Comparison of ENCODE assay signal across 11 mouse cellular contexts in genomic region chr1:106148386-106149380, GRCm38 (mm10). TPM values are rescaled to one million over a fixed set of nuclear protein-coding genes. Genes with fewer than 3 reads are reported as not detected.
A peak's percentile ranks its signal among the peaks of the same experiment; 100 is the strongest.
DNase-seq lines count a peak whose midpoint lies in the region; ATAC-seq lines count a peak whose summit lies in the region.
"Had no signal": no experiment of that assay in that cellular context is flagged by ENCODE, and none has a peak within 500 bp of the region (broad histone marks: within the 10 kb centered on the region; RNA-seq: fewer than 3 reads in every experiment).

No protein-coding gene starts in this region.

- ATAC-seq in hindbrain, embryonic 14.5 days (ENCODE audit: low FRiP score), result 0 out of 2 replicates have a peak, but pooled peaks have one; percentile 19

- H3K4me1 ChIP-seq in hindbrain, embryonic 14.5 days (replicated peaks; ENCODE audit: control insufficient read depth, insufficient read depth, low read length), result no peaks in the 10 kb centered on the region
- H3K4me1 ChIP-seq: embryonic facial prominence, embryonic 12.5 days; limb, embryonic 15.5 days had no signal

- DNase-seq in cerebellum, adult 9-11 months, result peak; percentile 10
- no peak for DNase-seq in cerebellum, adult 11-12 months
- peak; percentile 27 for DNase-seq in retina, postnatal 1 day
- DNase-seq in retina, embryonic 14.5 days (ENCODE audit: low spot score), result no peak
- DNase-seq in hindbrain, embryonic 14.5 days (ENCODE audit: low spot score), result peak; percentile 28
- peak; percentile 74 for DNase-seq in splenic B cell, adult 2 months (ENCODE audit: low read depth, low spot score)
- no peak for DNase-seq in testis, postnatal 14 days (ENCODE audit: low spot score)
- no peak for DNase-seq in embryo, embryonic 10 days (ENCODE audit: low spot score)

- H3K36me3 ChIP-seq in hindbrain, embryonic 14.5 days (replicated peaks; ENCODE audit: control insufficient read depth, insufficient read depth), result no peaks in the 10 kb centered on the region
- H3K36me3 ChIP-seq in splenic B cell, adult 2 months (ENCODE audit: control insufficient read depth, insufficient read depth, low read length, poor library complexity, severe bottlenecking), result no peaks in the 10 kb centered on the region
- H3K36me3 ChIP-seq: embryonic facial prominence, embryonic 12.5 days; limb, embryonic 15.5 days had no signal

- H3K9me3 ChIP-seq in hindbrain, embryonic 14.5 days (ENCODE audit: control insufficient read depth, low read length), result no peaks in the 10 kb centered on the region
- H3K9me3 ChIP-seq: embryonic facial prominence, embryonic 12.5 days; limb, embryonic 15.5 days had no signal

- H3K4me2 ChIP-seq in hindbrain, embryonic 14.5 days (replicated peaks), result no peak overlapping the region; the same call in 1 of the 2 replicates
- H3K4me2 ChIP-seq: embryonic facial prominence, embryonic 12.5 days; limb, embryonic 15.5 days had no signal

- peak overlapping the region; percentile 51; the same call in 1 of the 2 replicates for H3K27ac ChIP-seq in hindbrain, embryonic 14.5 days
- H3K27ac ChIP-seq: embryonic facial prominence, embryonic 12.5 days; kidney, postnatal 0 days; limb, embryonic 15.5 days had no signal

- no peak overlapping the region for H3K9ac ChIP-seq in hindbrain, embryonic 14.5 days
- H3K9ac ChIP-seq: embryonic facial prominence, embryonic 12.5 days; limb, embryonic 15.5 days had no signal

- WGBS in hindbrain, embryonic 14.5 days, result 35% methylated on average over 17 of the region's 17 CpGs

- no peak overlapping the region for H3K4me3 ChIP-seq in hindbrain, embryonic 14.5 days (replicated peaks; ENCODE audit: low read length)
- H3K4me3 ChIP-seq: embryonic facial prominence, embryonic 12.5 days; limb, embryonic 15.5 days had no signal

- no peaks in the 10 kb centered on the region for H3K27me3 ChIP-seq in hindbrain, embryonic 14.5 days (ENCODE audit: control insufficient read depth, insufficient read depth, low read length)
- H3K27me3 ChIP-seq in splenic B cell, adult 2 months (ENCODE audit: control insufficient read depth, insufficient read depth, low read length, poor library complexity, severe bottlenecking), result no peaks in the 10 kb centered on the region
- H3K27me3 ChIP-seq: embryonic facial prominence, embryonic 12.5 days; limb, embryonic 15.5 days had no signal

RNA-seq across cellular contexts. Expression of gene Phlpp1, which starts 22.9 kb away (rescaled TPM):
- polyA plus RNA-seq in hindbrain, embryonic 14.5 days (2014; fragmentation: Nextera tagmentation; extraction: Ambion mirVana), result 9.6 and 11.1 TPM in 2 replicates

Comparison
In these comparisons a context has a peak if more than half of its experiments do, and no peak if none do; other contexts are left out.
1. DNase-seq: peak in cerebellum, adult 9-11 months (single experiment), retina, postnatal 1 day (single experiment), hindbrain, embryonic 14.5 days (single experiment) and splenic B cell, adult 2 months (single experiment); none in cerebellum, adult 11-12 months (single experiment), retina, embryonic 14.5 days (single experiment), testis, postnatal 14 days (single experiment) and embryo, embryonic 10 days (single experiment).